Mouse (Mus musculus): ENCODE measurements around the gene 4931406P16Rik. TPM values are rescaled to one million over a fixed set of nuclear protein-coding genes. Genes with fewer than 3 reads are reported as not detected.

4931406P16Rik gene
- 23.8 and 28.7 TPM in 2 replicates for polyA plus RNA-seq (2015; fragmentation: Nextera tagmentation; extraction: Ambion mirVana)

- Histone ChIP-seq H3K4me2 (replicated peaks) (peak within 1 kb of the TSS; percentile 78), H3K4me1 (replicated peaks) (peaks cover 13% of the 10 kb centered on the region; the same call in 1 of the 2 replicates), H3K9me3 (no peaks in the 10 kb centered on the region), H3K36me3 (no peaks in the 10 kb centered on the region), H3K27me3 (replicated peaks) (no peaks in the 10 kb centered on the region), H3K4me3 (replicated peaks) (peak within 1 kb of the TSS; percentile 98), H3K27ac (peak within 1 kb of the TSS; percentile 92), H3K9ac (peak within 1 kb of the TSS; percentile 94)
- ATAC-seq: peak; percentile 95
- under 1% methylated on average over 41 of the region's 41 CpGs for WGBS
Observed at GRCm38 (mm10) chr7:34313443-34313875, at the start of gene 4931406P16Rik. TSS of gene 4931406P16Rik (minus strand) at chr7:34313551.

GRCm38 (mm10) chr7:34355629-34356028 is 42.3 kb upstream of the 4931406P16Rik start:
- 95% methylated on average over 4 of the region's 4 CpGs for WGBS
- Histone ChIP-seq H3K9me3 (no peaks in the 10 kb centered on the region), H3K36me3 (peaks cover 18% of the 10 kb centered on the region), H3K4me1 (replicated peaks) (no peaks in the 10 kb centered on the region), H3K9ac (no peak overlapping the region), H3K4me2 (replicated peaks) (no peak overlapping the region), H3K4me3 (replicated peaks) (no peak overlapping the region), H3K27ac (no peak overlapping the region), H3K27me3 (replicated peaks) (no peaks in the 10 kb centered on the region)
- no peak for ATAC-seq

GRCm38 (mm10) chr7:34351997-34352396 is 38.6 kb upstream of the 4931406P16Rik start:
- H3K27me3 ChIP-seq (replicated peaks): no peaks in the 10 kb centered on the region
- H3K9ac ChIP-seq: no peak overlapping the region
- peaks cover 34% of the 10 kb centered on the region for H3K36me3 ChIP-seq
- no peak for ATAC-seq
- no peak overlapping the region for H3K4me2 ChIP-seq (replicated peaks)
- no peak overlapping the region for H3K4me3 ChIP-seq (replicated peaks)
- H3K4me1 ChIP-seq (replicated peaks): no peaks in the 10 kb centered on the region
- H3K9me3 ChIP-seq: no peaks in the 10 kb centered on the region
- WGBS: 92% methylated on average over 1 of the region's 1 CpGs
- H3K27ac ChIP-seq: no peak overlapping the region

- WGBS: 92% methylated on average over 5 of the region's 5 CpGs
- Histone ChIP-seq H3K9me3 (no peaks in the 10 kb centered on the region), H3K36me3 (peaks cover 35% of the 10 kb centered on the region), H3K4me3 (replicated peaks) (no peak overlapping the region), H3K9ac (no peak overlapping the region), H3K27ac (no peak overlapping the region), H3K27me3 (replicated peaks) (no peaks in the 10 kb centered on the region), H3K4me1 (replicated peaks) (no peaks in the 10 kb centered on the region), H3K4me2 (replicated peaks) (no peak overlapping the region)
- no peak for ATAC-seq
Observed at GRCm38 (mm10) chr7:34350166-34350565, 36.8 kb upstream of the 4931406P16Rik start.

- H3K36me3 ChIP-seq: peaks cover 41% of the 10 kb centered on the region
- H3K4me2 ChIP-seq (replicated peaks): no peak overlapping the region
- 76% methylated on average over 1 of the region's 1 CpGs for WGBS
- no peak overlapping the region for H3K27ac ChIP-seq
- H3K9me3 ChIP-seq: no peaks in the 10 kb centered on the region
- H3K9ac ChIP-seq: no peak overlapping the region
- no peaks in the 10 kb centered on the region for H3K4me1 ChIP-seq (replicated peaks)
- no peak for ATAC-seq
- H3K27me3 ChIP-seq (replicated peaks): no peaks in the 10 kb centered on the region
- no peak overlapping the region for H3K4me3 ChIP-seq (replicated peaks)
Observed at GRCm38 (mm10) chr7:34348011-34348410, 34.7 kb upstream of the 4931406P16Rik start.

- Histone ChIP-seq H3K36me3 (peaks cover 36% of the 10 kb centered on the region), H3K27me3 (replicated peaks) (no peaks in the 10 kb centered on the region), H3K4me2 (replicated peaks) (no peak overlapping the region), H3K9me3 (no peaks in the 10 kb centered on the region), H3K4me1 (replicated peaks) (no peaks in the 10 kb centered on the region), H3K27ac (no peak overlapping the region), H3K4me3 (replicated peaks) (no peak overlapping the region), H3K9ac (no peak overlapping the region)
- 89% methylated on average over 3 of the region's 3 CpGs for WGBS
- no peak for ATAC-seq
Observed at GRCm38 (mm10) chr7:34347041-34347440, 33.7 kb upstream of the 4931406P16Rik start.

GRCm38 (mm10) chr7:34346505-34346904 is 33.2 kb upstream of the 4931406P16Rik start:
- WGBS: 93% methylated on average over 4 of the region's 4 CpGs

GRCm38 (mm10) chr7:34342040-34342793 is 28.9 kb upstream of the 4931406P16Rik start:
- Histone ChIP-seq H3K36me3 (peaks cover 22% of the 10 kb centered on the region), H3K27me3 (replicated peaks) (no peaks in the 10 kb centered on the region), H3K9me3 (no peaks in the 10 kb centered on the region), H3K27ac (no peak overlapping the region), H3K4me3 (replicated peaks) (no peak overlapping the region), H3K4me1 (replicated peaks) (no peaks in the 10 kb centered on the region), H3K4me2 (replicated peaks) (no peak overlapping the region), H3K9ac (no peak overlapping the region)
- no peak for ATAC-seq
- WGBS: 83% methylated on average over 10 of the region's 10 CpGs

More at GRCm38 (mm10) chr7:34346505-34346904, 33.2 kb upstream of the 4931406P16Rik start:
- H3K9me3 ChIP-seq: no peaks in the 10 kb centered on the region
- H3K27me3 ChIP-seq (replicated peaks): no peaks in the 10 kb centered on the region
- H3K4me2 ChIP-seq (replicated peaks): no peak overlapping the region
- H3K27ac ChIP-seq: no peak overlapping the region
- H3K9ac ChIP-seq: no peak overlapping the region
- H3K36me3 ChIP-seq: peaks cover 39% of the 10 kb centered on the region
- no peak for ATAC-seq
- H3K4me3 ChIP-seq (replicated peaks): no peak overlapping the region
- H3K4me1 ChIP-seq (replicated peaks): no peaks in the 10 kb centered on the region

GRCm38 (mm10) chr7:34340841-34341240 is 27.5 kb upstream of the 4931406P16Rik start:
- Histone ChIP-seq H3K9ac (no peak overlapping the region), H3K4me3 (replicated peaks) (no peak overlapping the region), H3K27me3 (replicated peaks) (no peaks in the 10 kb centered on the region), H3K4me1 (replicated peaks) (no peaks in the 10 kb centered on the region), H3K27ac (no peak overlapping the region), H3K4me2 (replicated peaks) (no peak overlapping the region), H3K9me3 (no peaks in the 10 kb centered on the region), H3K36me3 (peaks cover 15% of the 10 kb centered on the region)
- no peak for ATAC-seq
- WGBS: 83% methylated on average over 5 of the region's 5 CpGs

GRCm38 (mm10) chr7:34339164-34339489 is 25.8 kb upstream of the 4931406P16Rik start:
- WGBS: 77% methylated on average over 5 of the region's 5 CpGs

GRCm38 (mm10) chr7:34338445-34339163 is 25.3 kb upstream of the 4931406P16Rik start:
- Histone ChIP-seq H3K36me3 (peaks cover 12% of the 10 kb centered on the region), H3K4me1 (replicated peaks) (no peaks in the 10 kb centered on the region), H3K27ac (no peak overlapping the region), H3K4me3 (replicated peaks) (no peak overlapping the region), H3K9me3 (no peaks in the 10 kb centered on the region), H3K9ac (no peak overlapping the region), H3K4me2 (replicated peaks) (no peak overlapping the region), H3K27me3 (replicated peaks) (no peaks in the 10 kb centered on the region)
- ATAC-seq: no peak
- WGBS: 60% methylated on average over 9 of the region's 9 CpGs

More at GRCm38 (mm10) chr7:34339164-34339489, 25.8 kb upstream of the 4931406P16Rik start:
- Histone ChIP-seq H3K9ac (no peak overlapping the region), H3K4me1 (replicated peaks) (no peaks in the 10 kb centered on the region), H3K36me3 (peaks cover 15% of the 10 kb centered on the region), H3K4me2 (replicated peaks) (no peak overlapping the region), H3K4me3 (replicated peaks) (no peak overlapping the region), H3K27me3 (replicated peaks) (no peaks in the 10 kb centered on the region), H3K9me3 (no peaks in the 10 kb centered on the region), H3K27ac (no peak overlapping the region)
- ATAC-seq: no peak

- Histone ChIP-seq H3K9ac (no peak overlapping the region), H3K27me3 (replicated peaks) (no peaks in the 10 kb centered on the region), H3K9me3 (no peaks in the 10 kb centered on the region), H3K4me1 (replicated peaks) (no peaks in the 10 kb centered on the region), H3K27ac (no peak overlapping the region), H3K4me2 (replicated peaks) (no peak overlapping the region), H3K4me3 (replicated peaks) (no peak overlapping the region), H3K36me3 (peaks cover 8% of the 10 kb centered on the region; the same call in 1 of the 2 replicates)
- WGBS: 85% methylated on average over 2 of the region's 2 CpGs
- no peak for ATAC-seq
Observed at GRCm38 (mm10) chr7:34337268-34337667, 23.9 kb upstream of the 4931406P16Rik start.

Measured in intestine, embryonic 15.5 days (tissue).